Mouse (Mus musculus) spleen, adult 2 months (tissue): Measurements from ENCODE around the gene Cadps2.

Source experiments
- CTCF ChIP-seq: fragments of 200-500 bp; IDR thresholded peaks from 2 replicates; pipeline ENCODE4 v1.5.1; 2011; ENCODE audit warnings: mild to moderate bottlenecking, inconsistent platforms; ENCODE audit not compliant: insufficient read depth, insufficient read length, insufficient replicate concordance; ENCODE audit errors: extremely low read depth
- POLR2A ChIP-seq: fragments of 200-500 bp; IDR thresholded peaks from 2 replicates; pipeline ENCODE4 v1.6.1; 2011; ENCODE audit warnings: low read depth, low read length, inconsistent platforms

GRCm38 (mm10) chr6:23281514-23281820 lies 557.8 kb downstream of the Cadps2 start:
- no peak for TF ChIP-seq CTCF
- TF ChIP-seq POLR2A: no peak
